Mouse (Mus musculus) lung, embryonic 16.5 days (tissue): ENCODE data around the gene Slc35d2. TPM values are rescaled to one million over a fixed set of nuclear protein-coding genes. Genes with fewer than 3 reads are reported as not detected.

Source experiments
- ATAC-seq: fragments of 200-750 bp; cut with Nextera tagmentation; 2 replicates; pipeline ENCODE4 v1.8.0; 2017; ENCODE audit warnings: low read depth, mild to moderate bottlenecking, moderate library complexity
- H3K27ac ChIP-seq: fragments of 300-500 bp; sonication (generic); 2 replicates; pipeline ENCODE4 v1.5.1; 2014; ENCODE audit warnings: mild to moderate bottlenecking, control low read depth, low read length
- H3K27me3 ChIP-seq: fragments of 300-500 bp; sonication (generic); 2 replicates; pipeline ENCODE4 v1.6.1; 2014; ENCODE audit warnings: low read depth, low read length, mixed read lengths; ENCODE audit not compliant: control insufficient read depth, insufficient read depth
- H3K36me3 ChIP-seq: fragments of 300-500 bp; sonication (generic); 2 replicates; pipeline ENCODE4 v1.6.1; 2014; ENCODE audit warnings: low read length; ENCODE audit not compliant: control insufficient read depth, insufficient read depth
- H3K4me1 ChIP-seq: fragments of 300-500 bp; sonication (generic); replicated peaks from 2 replicates; pipeline ENCODE4 v1.6.1; 2014; ENCODE audit warnings: low read length, mixed read lengths; ENCODE audit not compliant: control insufficient read depth, insufficient read depth
- H3K4me2 ChIP-seq: fragments of 300-500 bp; sonication (generic); 2 replicates; pipeline ENCODE4 v1.6.1; 2014; ENCODE audit warnings: low read depth, low read length, control low read depth
- H3K4me3 ChIP-seq: fragments of 300-500 bp; sonication (generic); 2 replicates; pipeline ENCODE4 v1.5.1; 2014; ENCODE audit warnings: mild to moderate bottlenecking, low read length, control low read depth
- H3K9ac ChIP-seq: fragments of 300-500 bp; sonication (generic); 2 replicates; pipeline ENCODE4 v1.6.1; 2014; ENCODE audit warnings: low read length, control low read depth
- H3K9me3 ChIP-seq: fragments of 300-500 bp; sonication (generic); 2 replicates; pipeline ENCODE4 v1.6.1; 2016; ENCODE audit warnings: low read length; ENCODE audit not compliant: control insufficient read depth
- WGBS: fragments of 180-500 bp; shearing (Covaris S2); extraction: QIAGEN DNeasy Blood & Tissue Kit; methylation state at CpG from one replicate; pipeline ENCODE4 v1.1.7; 2014; 5-methylcytosine and 5-hydroxymethylcytosine counted together
- polyA plus RNA-seq: library from polyadenylated mRNA; unstranded; fragments of >200 nt; fragmentation: Nextera tagmentation; extraction: Ambion mirVana; gene quantifications from 2 replicates; pipeline ENCODE4 v1.2.1, GENCODE M21; 2015

The Slc35d2 gene
- polyA plus RNA-seq, 1 experiment from 2014 or later: 5.1 TPM

DNA sequence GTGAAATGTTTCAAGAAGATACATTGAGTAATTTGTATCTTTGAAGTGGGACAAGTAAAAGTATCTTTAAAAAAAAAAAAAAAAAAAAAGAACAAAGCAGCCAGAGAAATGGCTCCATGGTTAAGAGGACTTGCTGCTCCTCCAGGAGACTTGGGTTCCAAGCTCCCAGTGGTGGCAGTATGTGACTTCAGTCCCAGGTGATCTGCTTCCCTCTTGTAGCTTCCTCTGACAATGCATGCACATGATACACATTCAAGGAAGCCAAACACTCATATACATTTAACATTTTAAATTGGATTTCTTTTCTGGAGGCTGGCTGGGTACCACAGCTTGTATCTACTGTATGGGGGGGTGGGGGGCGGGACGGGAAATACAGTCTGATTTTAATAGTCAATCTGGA is 25.5 kb upstream of the Slc35d2 start:
- peaks cover 22% of the 10 kb centered on the region for H3K4me1 ChIP-seq
- H3K4me2 ChIP-seq: peak overlapping the region; percentile 38
- ATAC-seq: no peak
- no peak overlapping the region for H3K4me3 ChIP-seq
- peak overlapping the region; percentile 73 for H3K27ac ChIP-seq
- H3K9ac ChIP-seq: no peak overlapping the region
- H3K9me3 ChIP-seq: no peaks in the 10 kb centered on the region
- 37% methylated on average over 2 of the region's 2 CpGs for WGBS
- no peaks in the 10 kb centered on the region for H3K36me3 ChIP-seq
- no peaks in the 10 kb centered on the region for H3K27me3 ChIP-seq

DNA sequence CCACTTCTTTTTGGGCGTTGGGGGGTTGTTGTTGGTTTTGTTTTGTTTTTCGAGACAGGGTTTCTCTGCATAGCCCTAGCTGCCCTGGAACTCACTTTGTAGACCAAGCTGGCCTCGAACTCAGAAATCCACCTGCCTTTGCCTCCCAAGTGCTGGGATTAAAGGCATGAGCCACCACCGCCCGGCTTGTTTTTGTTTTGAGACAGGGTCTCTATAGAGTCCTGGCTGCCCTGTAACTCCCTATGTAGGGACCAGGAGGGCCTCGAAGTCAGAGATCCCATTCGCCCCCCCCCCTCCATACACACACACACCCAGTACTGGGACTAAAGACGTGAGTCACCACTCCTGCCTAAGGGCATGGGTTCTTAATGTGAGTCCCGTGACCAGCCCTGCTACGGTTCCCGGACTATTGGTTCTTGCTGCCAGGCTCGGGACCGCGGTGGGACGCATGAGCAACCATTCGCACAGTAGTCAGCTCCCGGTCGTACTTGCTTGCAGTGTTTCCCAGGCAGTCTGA is 24.6 kb upstream of the Slc35d2 start:
- Histone ChIP-seq H3K9me3 (no peaks in the 10 kb centered on the region), H3K4me2 (peak overlapping the region; percentile 75), H3K36me3 (no peaks in the 10 kb centered on the region), H3K27me3 (no peaks in the 10 kb centered on the region), H3K4me3 (peak overlapping the region; percentile 97), H3K4me1 (peaks cover 22% of the 10 kb centered on the region), H3K27ac (peak overlapping the region; percentile 34), H3K9ac (peak overlapping the region; percentile 60)
- peak; percentile 27 for ATAC-seq
- 0% methylated on average over 18 of the region's 18 CpGs for WGBS

DNA sequence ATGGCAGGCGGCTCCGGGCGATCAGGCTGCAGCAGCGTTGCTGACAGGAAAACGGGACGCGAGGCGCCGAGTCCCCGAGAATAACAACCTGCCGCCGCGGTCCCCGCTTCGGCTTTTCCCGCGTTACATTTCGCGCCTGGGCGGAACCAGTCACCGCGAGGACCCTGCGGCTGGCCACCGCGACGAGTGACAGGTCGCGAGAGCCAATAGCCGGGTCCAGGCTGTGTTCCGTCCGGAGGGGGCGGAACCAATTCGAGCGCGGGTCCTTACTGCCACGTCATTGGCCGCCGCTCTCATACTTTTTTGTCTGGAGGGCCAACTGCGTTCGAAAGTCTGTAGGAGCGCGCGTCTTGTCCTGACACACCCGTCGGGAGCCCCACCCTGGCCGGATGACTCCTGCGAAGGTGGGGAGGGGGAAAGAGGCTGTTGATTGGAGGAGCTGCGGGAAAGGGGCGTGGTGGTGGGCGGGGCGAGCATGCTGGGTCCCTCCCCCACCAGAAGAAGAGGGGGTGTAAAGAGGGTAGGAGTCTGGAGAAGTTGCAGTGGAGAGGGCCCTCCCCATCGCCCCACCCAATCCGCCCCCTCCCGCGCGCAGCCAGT is 24.0 kb upstream of the Slc35d2 start, which contains the start of gene Zfp367:
Zfp367 (minus strand) TSS at position 120 of the 600 bp plus-strand sequence.
- Histone ChIP-seq H3K27ac (peak within 1 kb of the TSS; percentile 94), H3K27me3 (no peaks in the 10 kb centered on the region), H3K36me3 (no peaks in the 10 kb centered on the region), H3K4me2 (peak within 1 kb of the TSS; percentile 75), H3K9me3 (no peaks in the 10 kb centered on the region), H3K9ac (peak within 1 kb of the TSS; percentile 84), H3K4me3 (peak within 1 kb of the TSS; percentile 97), H3K4me1 (peaks cover 22% of the 10 kb centered on the region)
- under 1% methylated on average over 56 of the region's 56 CpGs for WGBS
- ATAC-seq: peak; percentile 97

DNA sequence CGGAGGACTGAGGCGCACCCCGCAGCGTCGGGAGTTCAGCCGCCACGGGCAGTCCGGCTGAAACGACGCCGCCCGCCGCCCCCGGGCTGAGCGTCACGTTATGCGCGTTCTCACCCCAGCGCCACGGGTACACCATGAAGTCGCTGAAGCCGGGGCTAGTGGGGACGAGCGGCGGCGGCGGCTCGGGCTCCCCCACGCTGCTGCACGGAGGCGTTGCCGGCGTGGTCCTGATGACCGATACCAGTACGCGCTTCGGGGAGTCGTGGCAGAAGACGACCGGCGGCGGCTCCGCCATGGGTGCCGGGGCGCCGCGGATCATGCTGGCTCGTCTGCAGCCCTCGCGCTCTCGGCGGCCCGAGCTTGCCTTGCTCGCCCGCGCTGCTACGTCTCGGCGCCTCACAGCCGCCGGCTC is 23.5 kb upstream of the Slc35d2 start:
- WGBS: under 1% methylated on average over 53 of the region's 61 CpGs
- Histone ChIP-seq H3K4me1 (peaks cover 22% of the 10 kb centered on the region), H3K9me3 (no peaks in the 10 kb centered on the region), H3K4me3 (peak overlapping the region; percentile 97), H3K4me2 (peak overlapping the region; percentile 75), H3K27ac (peak overlapping the region; percentile 94), H3K36me3 (no peaks in the 10 kb centered on the region), H3K27me3 (no peaks in the 10 kb centered on the region), H3K9ac (peak overlapping the region; percentile 84)
- ATAC-seq: peak; percentile 5

DNA sequence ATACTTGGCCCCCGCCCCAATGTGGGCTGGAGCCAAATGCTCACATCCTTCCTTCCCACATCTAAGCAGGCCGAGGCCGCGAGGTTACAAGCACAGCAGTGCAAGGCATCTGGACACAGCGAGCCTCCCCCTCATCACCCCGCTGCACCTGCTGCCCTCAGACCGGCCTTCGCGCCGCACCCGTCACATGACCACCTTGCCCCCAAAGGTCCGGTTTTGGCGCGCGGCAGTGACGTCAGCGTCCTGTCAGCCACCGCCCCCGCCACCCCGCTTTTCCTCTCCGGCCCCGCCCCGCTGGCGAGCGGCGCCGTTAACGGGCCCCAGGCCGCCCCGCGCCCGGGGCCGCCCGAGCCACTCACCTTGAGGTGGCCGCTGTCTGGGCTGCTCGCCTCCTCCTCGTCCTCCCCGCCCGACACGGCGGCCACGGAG is 23.1 kb upstream of the Slc35d2 start:
- ATAC-seq: peak; percentile 5

DNA sequence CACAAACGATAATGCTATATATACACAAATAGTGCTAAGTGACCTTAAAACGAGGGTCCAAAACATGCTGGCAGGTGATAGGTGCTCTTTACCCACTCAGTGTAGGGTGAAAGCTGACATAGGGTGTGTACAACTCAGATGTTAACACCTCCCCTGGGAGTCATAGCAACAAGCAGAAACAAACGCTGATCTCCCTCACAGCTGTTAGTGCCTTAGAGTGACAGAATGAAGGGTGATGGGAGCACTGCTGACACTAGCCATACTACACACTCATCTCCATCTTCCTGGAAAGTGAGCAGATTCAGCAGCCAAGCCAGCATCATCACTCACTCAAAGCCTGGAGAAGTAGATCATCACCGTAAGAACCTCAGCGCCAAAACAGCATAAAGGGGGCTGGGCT is 21.0 kb upstream of the Slc35d2 start:
- WGBS: 50% methylated on average over 5 of the region's 5 CpGs

More for the DNA sequence above, 23.1 kb upstream of the Slc35d2 start:
- peaks cover 22% of the 10 kb centered on the region for H3K4me1 ChIP-seq
- no peaks in the 10 kb centered on the region for H3K9me3 ChIP-seq
- 0% methylated on average over 25 of the region's 42 CpGs for WGBS
- H3K36me3 ChIP-seq: no peaks in the 10 kb centered on the region
- H3K9ac ChIP-seq: peak overlapping the region; percentile 84
- H3K4me2 ChIP-seq: peak overlapping the region; percentile 75
- H3K4me3 ChIP-seq: peak overlapping the region; percentile 97
- no peaks in the 10 kb centered on the region for H3K27me3 ChIP-seq
- H3K27ac ChIP-seq: peak overlapping the region; percentile 94

DNA sequence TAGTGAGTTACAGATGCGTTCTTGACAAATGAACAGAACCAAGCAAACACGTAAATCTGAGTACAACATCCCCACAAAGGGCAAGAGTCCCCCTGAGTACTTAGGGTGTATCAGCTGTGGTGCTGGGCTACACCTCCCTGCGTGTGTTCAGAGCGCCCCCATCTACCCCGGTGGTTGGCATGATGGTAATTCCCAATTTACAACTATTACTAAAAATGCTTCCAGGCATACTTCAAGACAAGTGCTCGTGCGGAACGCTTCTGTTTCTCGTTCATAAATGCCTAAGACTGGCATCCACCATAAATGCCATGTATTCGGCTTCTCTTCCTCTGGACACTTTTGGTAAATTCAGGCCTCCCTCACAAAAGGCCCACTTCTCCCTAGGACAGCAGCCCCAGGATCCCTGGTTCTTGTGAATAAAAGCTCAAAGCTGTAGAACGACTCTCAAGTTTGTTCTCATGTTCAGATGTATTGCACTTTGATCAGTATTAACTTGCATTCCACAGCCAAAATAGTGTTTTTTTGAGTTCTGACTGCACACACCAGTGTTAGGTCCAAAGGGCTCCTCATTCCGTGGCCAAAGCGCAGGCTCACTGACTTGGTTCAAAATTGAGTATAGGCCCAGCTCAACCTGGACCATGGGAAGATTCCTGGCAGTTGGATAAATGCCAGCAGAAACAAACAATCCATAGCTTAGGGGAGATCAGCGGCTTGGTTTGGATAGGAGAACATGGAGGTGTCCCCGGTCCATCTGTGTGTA is 628 bp upstream of the Slc35d2 start:
- peak; percentile 89 for ATAC-seq
- peak overlapping the region; percentile 73 for H3K27ac ChIP-seq
- peak overlapping the region; percentile 84 for H3K9ac ChIP-seq
- peaks cover 9% of the 10 kb centered on the region for H3K4me1 ChIP-seq
- no peaks in the 10 kb centered on the region for H3K9me3 ChIP-seq
- WGBS: 36% methylated on average over 15 of the region's 15 CpGs
- peak overlapping the region; percentile 85 for H3K4me2 ChIP-seq
- H3K36me3 ChIP-seq: peaks cover 1% of the 10 kb centered on the region; the same call in 1 of the 2 replicates
- no peaks in the 10 kb centered on the region for H3K27me3 ChIP-seq
- H3K4me3 ChIP-seq: peak overlapping the region; percentile 76

More for the DNA sequence above, 21.0 kb upstream of the Slc35d2 start:
- H3K36me3 ChIP-seq: no peaks in the 10 kb centered on the region
- no peaks in the 10 kb centered on the region for H3K27me3 ChIP-seq
- peaks cover 17% of the 10 kb centered on the region for H3K4me1 ChIP-seq
- H3K27ac ChIP-seq: no peak overlapping the region
- H3K9ac ChIP-seq: no peak overlapping the region
- no peaks in the 10 kb centered on the region for H3K9me3 ChIP-seq
- 0 out of 2 replicates have a peak overlapping the region, but pooled peaks have one; percentile 9 for H3K4me2 ChIP-seq
- ATAC-seq: no peak
- no peak overlapping the region for H3K4me3 ChIP-seq

DNA sequence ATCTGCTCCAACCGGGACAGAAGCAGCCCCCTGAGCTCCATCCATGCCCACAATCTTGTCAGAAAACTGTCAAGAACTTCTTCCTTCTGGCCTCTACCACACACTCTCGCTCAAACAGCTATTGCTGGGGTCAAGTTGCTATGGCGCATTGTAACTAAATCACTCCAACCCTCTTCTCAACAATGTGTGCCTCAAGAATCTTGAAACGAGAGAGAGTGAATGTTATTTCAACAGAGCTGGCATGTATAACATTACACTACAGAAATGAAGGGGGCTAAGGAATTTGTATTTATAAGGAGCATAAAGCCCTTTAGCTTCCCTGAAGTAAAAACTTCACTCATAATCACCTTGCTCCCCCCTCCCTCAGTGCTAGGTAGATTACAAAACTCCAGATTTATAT is 2.9 kb downstream of the Slc35d2 start:
- WGBS: 39% methylated on average over 4 of the region's 4 CpGs
- H3K9me3 ChIP-seq: no peaks in the 10 kb centered on the region
- no peaks in the 10 kb centered on the region for H3K36me3 ChIP-seq
- peaks cover 9% of the 10 kb centered on the region for H3K4me1 ChIP-seq
- H3K9ac ChIP-seq: no peak overlapping the region
- H3K27me3 ChIP-seq: no peaks in the 10 kb centered on the region
- no peak overlapping the region for H3K4me2 ChIP-seq
- H3K4me3 ChIP-seq: no peak overlapping the region
- ATAC-seq: peak; percentile 27; the same call in 1 of the 2 replicates
- H3K27ac ChIP-seq: no peak overlapping the region; the same call in 1 of the 2 replicates

DNA sequence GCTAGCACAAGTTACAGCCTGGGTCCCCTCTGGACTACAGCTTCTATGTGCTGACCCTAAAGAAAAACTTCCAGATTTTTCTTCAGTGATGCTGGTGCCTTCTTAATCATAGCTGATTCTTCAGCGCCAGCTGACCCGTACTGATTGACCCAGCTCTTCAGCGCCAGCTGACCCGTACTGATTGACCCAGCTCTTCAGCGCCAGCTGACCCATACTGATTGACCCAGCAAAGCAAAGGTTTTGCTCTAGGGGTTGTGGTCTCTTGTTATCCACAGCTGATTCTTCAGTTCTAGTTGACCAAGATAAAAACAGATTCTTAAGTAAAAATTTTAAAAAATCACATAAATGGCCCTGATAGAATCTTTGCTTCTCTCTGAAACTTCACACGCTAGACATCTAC is 4.3 kb downstream of the Slc35d2 start:
- Histone ChIP-seq H3K9me3 (no peaks in the 10 kb centered on the region), H3K4me2 (no peak overlapping the region), H3K4me1 (peaks cover 7% of the 10 kb centered on the region), H3K9ac (no peak overlapping the region), H3K27ac (no peak overlapping the region), H3K4me3 (no peak overlapping the region), H3K36me3 (no peaks in the 10 kb centered on the region), H3K27me3 (no peaks in the 10 kb centered on the region)
- no peak for ATAC-seq
- 94% methylated on average over 6 of the region's 6 CpGs for WGBS
